Comparison of ENCODE assay signal across 23 mouse cellular contexts in the genomic region with DNA sequence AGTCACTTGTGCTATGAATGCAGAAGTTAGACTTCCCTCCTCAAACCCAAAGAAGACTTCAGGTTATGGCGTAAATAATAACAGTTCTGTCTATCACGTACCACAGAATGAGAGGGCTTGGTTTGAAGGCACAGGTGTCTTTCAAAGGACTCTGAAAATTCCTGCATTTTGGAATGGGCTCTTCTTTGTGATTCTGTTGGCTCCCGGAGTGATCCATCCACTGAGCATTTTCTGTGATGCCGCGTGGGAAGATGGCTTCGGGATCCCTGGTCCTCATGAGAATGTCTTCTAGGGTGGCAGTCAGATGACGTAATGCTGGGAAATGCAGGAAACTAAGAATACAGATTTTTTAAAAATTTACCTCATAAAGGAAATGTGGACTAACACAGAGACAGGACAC. TPM values are rescaled to one million over a fixed set of nuclear protein-coding genes. Genes with fewer than 3 reads are reported as not detected.
"Had no signal": no experiment of that assay in that cellular context is flagged by ENCODE, and none has a peak within 500 bp of the region (broad histone marks: within the 10 kb centered on the region; RNA-seq: fewer than 3 reads in every experiment).

No protein-coding gene starts in this region.

- H3K4me1 ChIP-seq: neural tube, embryonic 15.5 days; stomach, embryonic 15.5 days had no signal

- H3K4me2 ChIP-seq: neural tube, embryonic 15.5 days; stomach, embryonic 15.5 days had no signal

- H3K27ac ChIP-seq: neural tube, embryonic 15.5 days; stomach, embryonic 15.5 days; stomach, postnatal 0 days had no signal

- H3K36me3 ChIP-seq: neural tube, embryonic 15.5 days; stomach, embryonic 15.5 days had no signal

- DNase-seq: retina, postnatal 1 day; right cerebral cortex, adult 18-20 months; right cerebral cortex, postnatal 14 days; right cerebral cortex, postnatal 25 days; right cerebral cortex, postnatal 4 days; spleen, adult 18-20 months; thymus, adult 18-20 months; thymus, adult 2 months; thymus, postnatal 14 days; thymus, postnatal 25 days; thymus, postnatal 36 days; thymus, postnatal 4 days had no signal

- H3K4me3 ChIP-seq: neural tube, embryonic 15.5 days; stomach, embryonic 15.5 days had no signal

- H3K9ac ChIP-seq: neural tube, embryonic 15.5 days; stomach, embryonic 15.5 days had no signal

- H3K9me3 ChIP-seq: neural tube, embryonic 15.5 days; stomach, embryonic 15.5 days had no signal

- H3K27me3 ChIP-seq: neural tube, embryonic 15.5 days had no signal

RNA-seq across cellular contexts. Expression of a gene that starts 10.6 kb away (rescaled TPM):
- total RNA-seq: neutrophil, adult 5-6 weeks had no signal
- polyA plus RNA-seq: neural tube, embryonic 14.5 days; small intestine, adult 2 months; spleen, adult 2 months; stomach, embryonic 14.5 days; stomach, embryonic 15.5 days; stomach, embryonic 16.5 days; stomach, postnatal 0 days; testis, adult 2 months; thymus, adult 2 months; urinary bladder, adult 2 months had no signal

RNA-seq across cellular contexts. Expression of a gene that starts 31.3 kb away (rescaled TPM):
- total RNA-seq: neutrophil, adult 5-6 weeks had no signal
